In the genomic region with DNA sequence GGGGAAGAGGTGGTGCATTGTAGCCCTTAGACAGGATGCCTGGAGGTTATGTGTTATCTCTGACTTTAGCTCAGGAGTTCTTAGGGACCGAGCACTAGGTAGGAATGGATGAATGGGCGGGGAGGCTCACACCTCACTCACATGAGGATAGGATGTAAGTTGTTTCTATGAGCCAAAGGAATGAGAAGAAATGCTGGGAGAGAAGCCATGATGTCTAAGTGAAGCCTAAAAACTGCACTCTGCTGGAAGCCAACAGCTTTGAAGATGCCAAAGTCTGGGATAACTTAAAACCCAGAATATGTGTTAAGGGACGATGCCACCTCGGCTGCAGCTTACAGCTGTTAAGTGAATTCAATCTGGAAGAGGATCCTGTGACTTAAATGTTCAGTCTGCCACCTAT, we compare ENCODE assay signal across 29 mouse cellular contexts.
A peak's percentile ranks its signal among the peaks of the same experiment; 100 is the strongest.
DNase-seq lines count a peak whose midpoint lies in the region; ATAC-seq and TF ChIP-seq lines count a peak whose summit lies in the region.
"Had no signal": no experiment of that assay in that cellular context is flagged by ENCODE, and none has a peak within 500 bp of the region (broad histone marks: within the 10 kb centered on the region; RNA-seq: fewer than 3 reads in every experiment).

No protein-coding gene starts in this region.

- 80% methylated on average over 4 of the region's 4 CpGs for WGBS in forebrain, postnatal 0 days
- 93% methylated on average over 4 of the region's 4 CpGs for WGBS in forebrain, embryonic 13.5 days
- 76% methylated on average over 4 of the region's 4 CpGs for WGBS in heart, embryonic 11.5 days (ENCODE audit: insufficient replicate concordance)
- 85% methylated on average over 4 of the region's 4 CpGs for WGBS in midbrain, embryonic 11.5 days
- WGBS in midbrain, embryonic 15.5 days, result 93% methylated on average over 4 of the region's 4 CpGs

- DNase-seq in forebrain, postnatal 0 days, result no peak
- peak; percentile 64 for DNase-seq in heart, adult 11 months
- peak; percentile 17 for DNase-seq in midbrain, embryonic 11.5 days (ENCODE audit: low spot score, missing footprints)
- peak; percentile 74 for DNase-seq in brain, adult 2 months (ENCODE audit: low read depth, low spot score)
- DNase-seq in adrenal gland, adult 18-20 months (ENCODE audit: low spot score in 2 of 2), result no peak
- DNase-seq: adrenal gland, adult 2 months; adrenal gland, postnatal 10 days; adrenal gland, postnatal 25 days; B cell, adult 2 months; cerebellum, adult 18-20 months; cerebellum, adult 8-10 months; cerebellum, adult 9-11 months; cerebellum, postnatal 14 days; cerebellum, postnatal 36 days; embryo, embryonic 11 days had no signal

- no peaks in the 10 kb centered on the region for H3K9me3 ChIP-seq in forebrain, postnatal 0 days (ENCODE audit: low read length)
- H3K9me3 ChIP-seq in forebrain, embryonic 13.5 days (replicated peaks), result no peaks in the 10 kb centered on the region
- H3K9me3 ChIP-seq in heart, embryonic 11.5 days (replicated peaks; ENCODE audit: control insufficient read depth, low read length), result no peaks in the 10 kb centered on the region
- H3K9me3 ChIP-seq in midbrain, embryonic 11.5 days (ENCODE audit: control insufficient read depth, low read length), result no peaks in the 10 kb centered on the region
- no peaks in the 10 kb centered on the region for H3K9me3 ChIP-seq in midbrain, embryonic 15.5 days
- H3K9me3 ChIP-seq: embryonic facial prominence, embryonic 13.5 days; embryonic facial prominence, embryonic 15.5 days; forebrain, embryonic 10.5 days; forebrain, embryonic 12.5 days; forebrain, embryonic 15.5 days; G1E had no signal

- H3K27ac ChIP-seq in forebrain, postnatal 0 days (ENCODE audit: low read depth, low read length), result no peak overlapping the region
- no peak overlapping the region for H3K27ac ChIP-seq in forebrain, embryonic 13.5 days
- no peak overlapping the region for H3K27ac ChIP-seq in heart, embryonic 11.5 days (ENCODE audit: low read depth, low read length)
- no peak overlapping the region for H3K27ac ChIP-seq in midbrain, embryonic 11.5 days (ENCODE audit: low read depth, low read length)
- no peak overlapping the region for H3K27ac ChIP-seq in midbrain, embryonic 15.5 days
- H3K27ac ChIP-seq: embryonic facial prominence, embryonic 13.5 days; embryonic facial prominence, embryonic 15.5 days; forebrain, embryonic 10.5 days; forebrain, embryonic 12.5 days; forebrain, embryonic 15.5 days had no signal

- 0 out of 2 replicates have a peak, but pooled peaks have one; percentile 16 for ATAC-seq in forebrain, postnatal 0 days
- no peak for ATAC-seq in forebrain, embryonic 13.5 days
- no peak for ATAC-seq in heart, embryonic 11.5 days (replicated peaks; ENCODE audit: insufficient number of reproducible peaks, low FRiP score, low TSS enrichment)
- no peak for ATAC-seq in midbrain, embryonic 11.5 days (ENCODE audit: low FRiP score)
- no peak for ATAC-seq in midbrain, embryonic 15.5 days (replicated peaks)
- ATAC-seq: activated CD4-positive, CD25-positive, alpha-beta regulatory T cell, adult 4 months; CD4-positive, CD25-positive, alpha-beta regulatory T cell, adult 4 months; forebrain, embryonic 15.5 days; Patski had no signal

- H3K27me3 ChIP-seq in forebrain, postnatal 0 days (ENCODE audit: insufficient read depth, low read length), result no peaks in the 10 kb centered on the region
- H3K27me3 ChIP-seq in forebrain, embryonic 13.5 days, result no peaks in the 10 kb centered on the region
- H3K27me3 ChIP-seq in heart, embryonic 11.5 days (ENCODE audit: control insufficient read depth, insufficient read depth, low read length), result no peaks in the 10 kb centered on the region
- H3K27me3 ChIP-seq in midbrain, embryonic 11.5 days (ENCODE audit: control insufficient read depth, insufficient read depth, low read length), result no peaks in the 10 kb centered on the region
- no peaks in the 10 kb centered on the region for H3K27me3 ChIP-seq in midbrain, embryonic 15.5 days (replicated peaks)
- H3K27me3 ChIP-seq: CH12.LX; embryonic facial prominence, embryonic 13.5 days; embryonic facial prominence, embryonic 15.5 days; forebrain, embryonic 12.5 days; forebrain, embryonic 15.5 days; Patski had no signal

- no peaks in the 10 kb centered on the region for H3K36me3 ChIP-seq in forebrain, postnatal 0 days (ENCODE audit: insufficient read depth)
- no peaks in the 10 kb centered on the region for H3K36me3 ChIP-seq in forebrain, embryonic 13.5 days (ENCODE audit: poor library complexity, severe bottlenecking)
- H3K36me3 ChIP-seq in heart, embryonic 11.5 days (ENCODE audit: control insufficient read depth, insufficient read depth, low read length), result no peaks in the 10 kb centered on the region
- no peaks in the 10 kb centered on the region for H3K36me3 ChIP-seq in midbrain, embryonic 11.5 days (ENCODE audit: control insufficient read depth, insufficient read depth, low read length)
- H3K36me3 ChIP-seq in midbrain, embryonic 15.5 days (replicated peaks), result no peaks in the 10 kb centered on the region
- H3K36me3 ChIP-seq: embryonic facial prominence, embryonic 13.5 days; embryonic facial prominence, embryonic 15.5 days; forebrain, embryonic 10.5 days; forebrain, embryonic 12.5 days; forebrain, embryonic 15.5 days; G1E had no signal

- no peak overlapping the region for H3K4me3 ChIP-seq in forebrain, postnatal 0 days (ENCODE audit: low read depth, low read length)
- H3K4me3 ChIP-seq in forebrain, embryonic 13.5 days, result no peak overlapping the region
- H3K4me3 ChIP-seq in heart, embryonic 11.5 days (ENCODE audit: low read depth, low read length), result no peak overlapping the region
- H3K4me3 ChIP-seq in midbrain, embryonic 11.5 days (ENCODE audit: low read depth, low read length), result no peak overlapping the region
- no peak overlapping the region for H3K4me3 ChIP-seq in midbrain, embryonic 15.5 days
- H3K4me3 ChIP-seq: embryonic facial prominence, embryonic 13.5 days; embryonic facial prominence, embryonic 15.5 days; erythroblast, embryonic 14.5 days; forebrain, embryonic 10.5 days; forebrain, embryonic 12.5 days; forebrain, embryonic 15.5 days had no signal

- no peak overlapping the region for H3K9ac ChIP-seq in forebrain, postnatal 0 days
- no peak overlapping the region for H3K9ac ChIP-seq in forebrain, embryonic 13.5 days
- no peak overlapping the region for H3K9ac ChIP-seq in heart, embryonic 11.5 days (ENCODE audit: low read depth, low read length)
- no peak overlapping the region for H3K9ac ChIP-seq in midbrain, embryonic 11.5 days (ENCODE audit: low read length)
- no peak overlapping the region for H3K9ac ChIP-seq in midbrain, embryonic 15.5 days
- H3K9ac ChIP-seq: embryonic facial prominence, embryonic 13.5 days; embryonic facial prominence, embryonic 15.5 days; forebrain, embryonic 12.5 days; forebrain, embryonic 15.5 days had no signal

- H3K4me1 ChIP-seq in forebrain, postnatal 0 days (ENCODE audit: insufficient read depth), result no peaks in the 10 kb centered on the region
- H3K4me1 ChIP-seq in forebrain, embryonic 13.5 days, result no peaks in the 10 kb centered on the region
- no peaks in the 10 kb centered on the region for H3K4me1 ChIP-seq in heart, embryonic 11.5 days (ENCODE audit: control insufficient read depth, insufficient read depth, low read length)
- no peaks in the 10 kb centered on the region for H3K4me1 ChIP-seq in midbrain, embryonic 11.5 days (ENCODE audit: control insufficient read depth, insufficient read depth, low read length)
- no peaks in the 10 kb centered on the region for H3K4me1 ChIP-seq in midbrain, embryonic 15.5 days
- H3K4me1 ChIP-seq: embryonic facial prominence, embryonic 13.5 days; embryonic facial prominence, embryonic 15.5 days; forebrain, embryonic 12.5 days; forebrain, embryonic 15.5 days had no signal

- H3K4me2 ChIP-seq in forebrain, postnatal 0 days (ENCODE audit: low read depth), result no peak overlapping the region
- no peak overlapping the region for H3K4me2 ChIP-seq in forebrain, embryonic 13.5 days
- no peak overlapping the region for H3K4me2 ChIP-seq in heart, embryonic 11.5 days
- H3K4me2 ChIP-seq in midbrain, embryonic 11.5 days, result no peak overlapping the region
- H3K4me2 ChIP-seq in midbrain, embryonic 15.5 days, result no peak overlapping the region
- H3K4me2 ChIP-seq: embryonic facial prominence, embryonic 13.5 days; embryonic facial prominence, embryonic 15.5 days; forebrain, embryonic 12.5 days; forebrain, embryonic 15.5 days had no signal

- no peak for TF ChIP-seq CTCF in forebrain, postnatal 0 days (IDR thresholded peaks at IDR 0.05; ENCODE audit: low read depth)

Comparison
In these comparisons a context has a peak if more than half of its experiments do, and no peak if none do; other contexts are left out.
1. DNase-seq: peak in heart, adult 11 months (single experiment), midbrain, embryonic 11.5 days (single experiment) and brain, adult 2 months (single experiment); none in forebrain, postnatal 0 days (single experiment) and adrenal gland, adult 18-20 months (0 of 2).